Mouse (Mus musculus) kidney, postnatal 25 days (tissue): Measurements from ENCODE around the gene Lhx2.

Experiments used
- DNase-seq, 2 experiments: peaks; one replicate each; pipeline ENCODE4 v3.0.0; 2021; ENCODE audit warnings: mixed read lengths in 2 of 2

Gene Lhx2

DNA sequence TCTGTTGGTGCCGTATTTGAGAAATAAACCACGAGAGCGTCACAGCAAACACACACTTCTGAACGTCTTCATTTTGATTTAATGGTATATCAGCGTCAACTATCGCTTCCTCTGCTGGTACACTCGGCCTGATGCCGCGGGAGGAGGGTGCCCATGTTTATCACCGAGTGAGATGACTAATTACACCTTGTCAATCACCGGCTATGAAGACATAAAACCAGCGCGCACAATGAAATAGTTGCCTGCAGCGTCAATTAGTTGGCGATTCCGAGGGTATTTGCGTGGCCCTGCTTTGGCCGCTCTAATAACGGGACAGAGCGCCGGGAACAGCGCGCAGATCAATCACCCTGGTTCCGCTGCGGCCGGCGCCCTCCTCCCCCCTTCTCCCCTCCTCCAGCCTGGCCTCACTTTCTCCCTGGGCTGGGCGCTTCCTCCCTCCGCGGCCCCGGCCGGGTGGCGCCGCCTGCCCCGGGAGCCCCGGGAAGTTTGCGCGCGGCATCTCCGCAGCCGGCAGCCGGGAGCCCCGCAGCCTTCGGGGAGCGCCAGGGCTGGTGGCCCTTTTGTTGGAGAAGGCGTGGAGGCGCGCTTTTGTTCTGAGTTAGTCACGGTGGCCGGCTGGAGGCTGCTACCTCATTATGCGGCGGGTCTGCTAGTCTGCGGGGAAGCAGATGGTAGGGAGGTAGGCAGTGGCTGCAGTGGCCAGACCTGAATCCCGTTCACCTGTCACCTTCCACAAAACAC, 8.9 kb downstream of the Lhx2 start:
- DNase-seq, result no peak

DNA sequence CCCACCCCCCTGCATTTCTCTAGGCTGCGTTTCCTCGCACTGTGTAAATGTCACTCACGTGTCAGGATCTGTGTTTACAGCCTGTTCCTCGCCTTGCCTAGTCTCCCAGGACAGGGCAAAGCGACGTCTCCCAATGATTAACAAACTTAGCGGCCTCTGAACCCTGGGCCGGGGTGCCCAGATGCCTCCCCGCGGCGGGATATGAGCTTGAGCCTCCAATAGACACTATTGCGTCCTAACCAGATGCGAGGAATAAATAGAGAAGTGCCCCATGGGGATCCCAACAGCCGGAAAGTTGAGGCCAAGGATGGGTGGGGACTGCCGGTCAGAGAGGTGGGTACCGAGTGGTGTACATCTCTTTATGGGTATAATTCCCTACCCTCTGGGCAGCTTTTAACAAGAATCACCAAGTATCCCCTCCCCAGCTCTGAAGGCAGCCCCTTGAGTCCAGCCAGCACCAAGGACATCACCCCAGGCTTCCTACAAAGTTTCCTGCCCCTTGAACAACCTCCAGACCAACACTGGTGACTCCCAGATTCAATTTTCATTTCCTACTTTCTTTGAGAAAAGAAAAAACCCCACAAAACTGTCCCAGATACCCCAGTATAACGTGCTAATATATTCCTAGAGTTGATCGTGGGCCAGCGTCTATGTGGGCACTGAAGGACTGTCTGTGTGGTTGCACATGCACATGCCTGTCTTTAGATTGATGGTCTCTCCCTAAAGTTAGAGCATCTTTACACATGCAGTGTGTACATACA, 9.8 kb downstream of the Lhx2 start:
- peak; percentile 55 to 77 for DNase-seq

DNA sequence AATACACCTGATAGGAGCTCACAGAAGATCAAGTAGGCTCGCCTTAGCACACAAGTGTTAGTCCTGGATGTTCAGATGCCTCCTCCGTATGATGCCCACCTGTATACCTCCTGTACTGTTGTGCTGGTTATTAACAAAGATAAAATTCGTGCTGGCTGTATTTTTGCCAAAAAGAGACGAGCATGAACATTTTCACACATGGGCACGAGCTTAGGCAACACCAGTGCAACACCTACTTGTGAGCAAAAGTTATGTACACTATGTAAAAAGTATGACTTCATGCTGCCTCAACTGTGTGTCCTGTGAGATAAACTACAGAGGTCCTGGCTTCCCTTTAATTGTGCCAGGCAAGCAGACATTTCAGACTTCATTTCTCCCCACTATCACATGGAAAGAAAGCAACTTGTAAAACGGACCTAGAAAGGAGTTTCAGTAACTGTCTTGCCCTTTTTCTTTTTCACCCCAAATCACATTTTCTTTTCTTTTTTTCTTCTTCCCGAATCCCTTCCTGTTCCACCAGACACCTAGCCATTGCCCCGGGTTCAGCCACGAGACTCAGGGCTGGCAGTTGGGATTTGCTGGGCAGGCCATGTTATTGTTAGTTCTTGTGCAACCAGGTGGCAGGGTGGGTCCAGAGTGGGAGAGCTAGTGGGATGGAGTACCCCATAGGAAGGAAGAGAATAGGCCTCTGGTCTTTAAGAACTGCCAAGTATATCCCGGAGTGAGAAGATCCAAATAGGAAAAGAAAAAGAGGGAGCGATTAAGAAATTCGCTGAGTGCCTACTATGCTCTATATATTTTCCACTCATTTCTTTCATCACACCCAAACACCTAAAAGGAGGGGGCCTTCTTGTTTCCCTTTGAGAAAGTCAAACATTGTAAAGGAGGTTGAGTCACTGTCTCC, 10.6 kb downstream of the Lhx2 start:
- no peak for DNase-seq

DNA sequence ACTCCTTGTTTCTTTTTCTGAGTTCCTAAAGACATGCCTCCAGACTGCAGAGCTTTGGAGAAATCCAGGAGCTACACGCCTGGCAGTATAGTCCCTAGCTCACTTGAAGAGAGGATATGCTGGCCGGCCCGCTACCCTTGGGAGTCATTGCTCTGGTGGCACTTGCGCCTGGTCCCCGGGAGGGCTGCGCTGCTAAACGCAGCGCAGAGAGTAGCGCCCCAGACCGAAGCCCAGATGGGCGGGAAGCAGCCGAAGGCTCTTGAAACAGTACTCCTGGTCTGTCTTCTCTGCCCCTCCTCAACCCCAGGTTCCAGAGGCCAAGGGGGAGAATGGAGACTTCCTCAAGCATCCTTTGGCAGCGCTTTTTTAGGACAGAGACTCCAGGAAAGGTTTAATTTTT, 11.3 kb downstream of the Lhx2 start:
- no peak for DNase-seq

DNA sequence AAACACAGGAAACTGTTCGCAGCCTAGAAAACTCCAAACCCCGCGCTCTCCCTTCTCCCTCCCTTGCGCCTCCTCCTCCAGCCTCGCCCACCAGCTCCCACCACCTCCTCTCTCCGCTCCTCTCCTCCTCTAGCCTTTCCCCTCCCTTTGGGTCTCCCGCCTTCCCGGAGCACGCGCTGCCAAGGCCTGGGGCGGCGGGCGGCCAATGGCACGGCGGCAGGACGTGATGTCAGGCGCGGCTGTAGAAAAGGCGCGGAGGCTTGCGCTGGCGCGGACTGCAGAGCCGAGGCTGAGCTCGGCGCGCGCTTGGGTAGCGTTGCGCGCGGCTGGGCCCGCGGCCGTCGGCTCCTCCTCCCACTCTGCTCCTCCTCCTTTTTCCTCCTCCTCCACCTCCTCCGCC, 11.7 kb downstream of the Lhx2 start:
- peak; percentile 78 to 88 for DNase-seq

DNA sequence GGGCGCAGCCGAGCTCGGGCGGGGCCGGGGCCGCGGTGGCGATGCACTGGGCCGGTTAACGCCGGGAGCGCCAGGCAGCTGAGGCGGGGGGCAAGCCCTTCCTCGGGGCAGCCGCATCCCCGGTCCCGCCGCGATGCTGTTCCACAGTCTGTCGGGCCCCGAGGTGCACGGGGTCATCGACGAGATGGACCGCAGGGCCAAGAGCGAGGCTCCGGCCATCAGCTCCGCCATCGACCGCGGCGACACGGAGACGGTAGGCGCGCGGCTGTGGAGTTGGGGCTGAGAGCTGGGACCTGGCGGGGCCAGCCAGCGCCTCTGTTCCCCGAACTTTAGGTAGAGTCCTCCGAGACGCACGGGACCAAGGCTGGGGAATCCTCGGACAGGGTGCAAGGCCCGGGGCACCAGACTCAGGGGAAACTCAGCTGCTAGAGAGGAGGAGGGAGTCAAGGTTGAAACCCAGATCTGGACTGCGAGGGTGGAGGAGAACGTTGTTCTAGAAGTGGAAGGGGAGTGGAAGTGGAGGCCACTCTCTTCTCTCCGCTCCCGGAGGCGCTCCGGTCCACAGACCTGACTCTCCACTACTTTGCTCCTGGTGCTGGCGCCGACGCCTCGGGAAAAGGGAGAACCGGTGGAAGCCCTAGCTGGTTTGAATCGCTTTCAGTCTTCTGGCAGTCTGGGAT, 12.7 kb downstream of the Lhx2 start:
- DNase-seq, result no peak

DNA sequence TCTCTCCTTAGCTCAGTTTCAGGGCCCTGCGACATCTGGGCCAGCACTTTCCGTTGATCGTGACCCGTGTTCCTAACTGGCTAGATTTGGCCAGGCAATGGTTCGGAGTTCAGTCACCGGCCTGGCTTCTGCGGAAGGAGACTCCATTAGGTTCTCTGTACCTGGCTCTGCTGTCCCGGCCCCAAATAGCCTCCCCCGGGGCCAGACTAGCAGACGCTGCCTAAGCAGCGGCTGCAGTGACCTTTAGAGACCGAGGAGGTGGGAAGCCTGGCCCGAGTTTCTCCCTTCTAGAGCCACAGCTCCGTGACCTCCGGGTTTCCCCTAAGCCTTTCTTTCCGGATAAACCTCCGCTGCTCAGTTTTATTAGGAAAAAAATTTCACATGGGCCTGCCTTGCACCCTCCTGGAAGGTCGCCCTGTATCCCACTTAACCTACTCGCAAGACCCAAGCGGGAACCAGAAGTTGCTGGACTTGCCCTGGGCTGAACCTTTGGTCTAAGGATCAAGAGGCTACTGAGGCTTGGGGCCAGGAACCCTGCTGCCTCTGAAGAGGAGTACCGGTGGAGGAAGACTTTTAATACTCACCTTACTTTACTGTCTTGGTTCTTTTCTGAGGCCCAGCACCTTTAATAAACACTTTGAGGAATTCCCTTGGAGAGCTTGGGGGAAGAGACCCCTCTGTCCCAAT, 13.4 kb downstream of the Lhx2 start:
- peak in 1 of 2 experiments; percentile 68 for DNase-seq

DNA sequence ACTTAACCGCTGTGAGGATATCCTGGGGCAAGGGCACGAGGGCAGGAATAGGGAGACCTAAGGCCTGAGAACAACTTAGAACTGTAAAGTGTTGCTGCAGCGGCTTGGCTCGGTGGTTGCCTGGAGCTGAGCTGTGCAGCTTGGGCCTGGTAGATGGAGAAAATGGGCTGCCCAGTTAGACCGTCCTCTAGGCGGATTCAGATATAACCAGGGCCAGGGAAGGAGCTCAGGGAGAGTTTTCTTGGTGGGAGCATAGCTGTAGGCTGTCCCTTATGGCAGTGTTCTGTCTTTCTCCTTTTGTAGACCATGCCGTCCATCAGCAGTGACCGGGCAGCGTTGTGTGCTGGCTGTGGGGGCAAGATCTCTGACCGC, 13.9 kb downstream of the Lhx2 start:
- DNase-seq, result no peak

DNA sequence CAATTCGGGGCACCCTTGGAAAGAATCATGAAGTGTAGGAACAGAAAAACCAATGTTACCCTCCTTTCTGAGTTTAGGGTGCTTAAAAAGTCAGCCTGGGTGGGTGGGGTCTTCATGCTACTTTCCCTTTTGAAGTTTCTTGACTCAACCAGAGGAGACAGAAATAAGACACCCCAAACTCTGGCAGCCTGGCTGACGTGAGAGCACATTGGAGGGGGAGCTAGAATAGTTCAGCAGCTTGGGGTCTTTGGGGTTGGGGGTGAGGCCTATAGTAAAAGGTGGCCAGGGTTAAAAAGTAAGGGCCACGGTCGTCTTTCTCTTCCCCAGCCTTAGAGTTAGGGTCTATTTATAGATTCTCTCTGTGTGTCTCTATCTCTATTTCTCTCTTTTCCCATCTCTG, 14.6 kb downstream of the Lhx2 start:
- DNase-seq, result no peak

DNA sequence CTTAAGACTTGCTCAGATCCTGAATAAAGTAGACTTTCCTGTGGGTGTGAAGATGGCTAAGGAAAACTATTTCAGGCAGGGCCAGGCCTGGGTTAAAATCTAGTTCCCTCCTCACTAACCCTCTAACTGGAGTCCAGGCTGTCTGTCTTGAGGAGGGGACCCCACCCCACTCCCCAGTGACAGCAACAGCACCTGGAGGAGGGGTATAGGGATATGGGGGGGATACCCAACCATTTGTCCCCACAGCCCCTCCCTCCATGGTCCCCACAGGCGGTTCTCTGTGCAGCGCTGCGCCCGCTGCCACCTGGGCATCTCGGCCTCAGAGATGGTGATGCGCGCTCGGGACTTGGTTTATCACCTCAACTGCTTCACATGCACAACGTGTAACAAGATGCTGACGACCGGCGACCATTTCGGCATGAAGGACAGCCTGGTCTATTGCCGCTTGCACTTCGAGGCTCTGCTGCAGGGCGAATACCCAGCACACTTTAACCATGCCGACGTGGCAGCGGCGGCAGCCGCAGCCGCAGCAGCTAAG, 15.2 kb downstream of the Lhx2 start:
- DNase-seq, result no peak

DNA sequence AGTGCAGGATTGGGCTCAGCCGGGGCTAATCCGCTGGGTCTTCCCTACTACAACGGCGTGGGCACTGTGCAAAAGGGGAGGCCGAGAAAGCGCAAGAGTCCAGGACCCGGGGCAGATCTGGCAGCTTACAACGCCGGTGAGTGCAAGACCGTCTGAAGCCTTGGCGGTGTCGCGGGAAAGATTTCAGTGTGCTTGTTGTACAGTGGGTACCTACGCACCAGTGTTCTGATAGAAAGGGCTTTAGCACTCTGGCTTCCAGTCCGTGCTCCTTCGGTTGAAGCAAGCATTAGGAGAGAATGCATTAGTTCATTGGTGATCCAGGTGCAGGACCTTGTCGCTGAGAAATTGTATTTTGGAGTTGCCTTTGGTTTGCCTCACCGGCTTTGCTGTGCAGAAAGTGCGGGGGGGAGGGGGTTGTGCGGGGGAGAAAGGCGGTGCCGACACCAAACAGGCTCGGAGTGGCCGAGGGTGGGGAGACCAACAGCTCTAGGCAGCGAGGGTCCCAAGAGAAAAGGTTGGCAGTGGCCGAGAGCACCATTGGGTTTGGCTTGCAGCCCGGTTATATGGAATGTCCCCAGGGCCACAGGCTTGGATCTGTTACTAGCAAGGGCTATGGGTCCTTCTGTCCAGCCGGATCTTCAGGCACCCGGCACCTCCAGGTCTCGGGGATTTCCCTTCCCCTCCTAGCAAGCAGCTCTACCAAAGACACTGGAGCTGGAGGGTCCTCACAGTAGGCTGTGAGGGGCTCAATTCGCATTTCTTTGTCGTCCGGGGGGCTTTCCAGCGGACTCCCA, 15.8 kb downstream of the Lhx2 start:
- DNase-seq, result no peak

DNA sequence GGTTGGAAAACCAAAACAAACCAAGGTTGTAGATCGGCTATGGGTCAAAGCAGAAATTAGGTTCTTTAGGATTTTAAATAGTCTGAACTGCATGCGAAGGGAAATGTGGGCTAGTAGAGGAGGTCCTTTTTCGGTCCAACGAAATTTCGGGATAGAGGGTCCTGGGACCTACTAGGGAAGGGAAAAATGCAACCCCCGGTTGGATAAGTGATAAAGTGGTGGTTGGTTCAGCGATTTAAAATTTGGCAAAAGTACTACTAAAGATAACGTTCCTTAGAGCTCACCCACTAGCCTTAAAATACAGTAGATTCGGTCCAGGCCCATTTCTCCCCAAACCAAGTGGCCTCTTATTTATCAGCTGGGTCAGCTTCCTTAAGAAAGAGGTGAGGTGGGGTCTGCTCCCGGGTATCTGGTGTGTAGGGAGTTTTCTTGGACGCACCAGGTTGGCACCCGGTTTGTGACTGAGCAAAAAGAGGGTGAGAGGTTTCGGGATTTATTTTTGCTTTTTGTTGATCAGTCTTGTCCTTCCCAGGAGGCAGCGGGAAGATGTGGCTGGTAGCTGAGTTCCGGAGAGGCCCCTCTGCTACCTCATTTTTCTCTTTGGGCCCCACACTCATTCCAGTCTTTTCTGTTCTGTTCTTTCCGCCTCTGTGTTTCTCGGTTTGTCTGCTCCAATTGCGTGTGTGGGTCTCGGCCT, 16.8 kb downstream of the Lhx2 start:
- no peak for DNase-seq

DNA sequence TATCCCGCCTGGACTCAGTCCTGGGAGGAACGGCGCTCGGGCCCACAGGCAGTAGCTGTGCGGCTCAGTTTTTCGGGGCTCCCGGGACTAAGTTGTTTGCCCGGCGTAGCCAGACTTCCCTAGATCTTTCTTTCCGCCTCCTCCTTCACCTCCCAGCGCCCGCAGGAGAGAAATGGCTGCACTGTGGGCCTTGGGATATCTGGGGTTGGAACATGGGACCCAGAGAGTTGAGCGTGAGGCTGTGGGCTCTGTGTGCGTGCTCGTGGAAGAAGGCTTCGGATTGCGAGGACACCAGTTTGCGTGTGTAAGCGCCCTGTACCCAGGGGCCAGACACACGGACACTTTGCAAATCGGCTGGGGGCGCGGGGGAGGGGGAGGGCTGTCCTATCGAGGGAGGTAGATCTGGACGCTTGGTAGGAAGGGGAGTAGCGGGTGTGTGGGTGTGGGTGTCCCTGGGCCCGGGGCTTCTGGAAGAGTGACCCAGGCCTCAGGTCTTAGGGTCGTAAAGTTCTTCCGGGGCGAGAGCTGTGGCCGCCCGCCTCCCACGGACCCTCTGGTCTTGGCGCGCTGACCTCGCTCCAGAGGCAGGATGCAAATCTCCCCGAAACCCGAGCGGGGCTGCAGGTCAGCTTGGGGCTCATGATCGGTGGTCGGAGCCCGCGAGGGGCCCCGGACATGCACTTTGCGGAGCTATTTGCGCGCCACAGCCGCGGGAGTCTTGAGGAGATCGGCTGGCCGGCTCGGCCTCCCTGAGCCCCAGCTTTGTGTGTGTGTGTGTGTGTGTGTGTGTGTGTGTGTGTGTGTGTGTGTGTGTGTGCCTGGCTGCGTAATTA, 17.6 kb downstream of the Lhx2 start:
- no peak for DNase-seq

DNA sequence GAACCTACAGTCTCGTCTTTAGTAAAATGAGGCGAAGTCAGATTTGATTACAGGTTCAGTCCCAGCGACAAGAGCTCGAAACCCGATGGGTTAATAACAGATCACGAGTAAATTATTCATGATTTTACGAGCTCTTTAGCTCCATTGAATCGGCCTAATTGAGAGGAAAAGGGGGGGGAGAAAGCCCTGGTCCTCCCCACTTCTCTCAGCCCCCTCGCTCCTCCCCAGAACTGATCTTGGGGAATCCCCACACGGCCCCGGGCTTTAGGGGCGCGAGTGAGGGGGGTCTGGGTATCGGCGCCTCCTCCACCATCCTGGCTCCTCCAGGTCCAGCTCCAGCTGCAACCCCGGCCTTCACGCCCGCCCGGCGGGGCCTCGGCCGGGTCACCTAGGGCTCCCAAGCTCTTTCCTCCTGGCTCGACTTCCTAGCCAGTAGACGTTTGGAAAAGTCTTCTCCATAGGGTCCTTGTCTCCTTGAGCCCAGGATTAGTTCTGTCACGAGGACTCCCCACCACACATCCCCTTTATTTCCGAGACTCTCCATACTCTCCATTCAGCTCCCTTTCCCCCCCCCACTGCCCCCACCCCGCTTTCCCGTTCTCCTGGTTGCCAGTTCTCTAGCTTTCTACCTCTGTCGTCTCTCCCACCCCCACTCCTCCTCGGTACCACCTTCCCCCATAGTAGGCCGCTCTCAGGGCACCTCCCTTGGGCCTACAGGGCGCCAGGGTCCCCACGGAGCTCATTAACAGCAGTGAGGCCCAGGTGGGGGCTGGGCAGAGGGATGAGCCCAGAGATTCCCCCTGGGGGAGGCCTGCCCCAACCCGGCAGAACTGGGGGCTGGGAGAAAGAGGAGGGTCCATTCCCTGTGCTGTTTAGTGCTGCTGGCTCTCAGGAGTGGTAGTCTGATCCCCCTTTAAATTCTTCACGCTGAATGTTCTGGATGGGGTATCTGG, 18.5 kb downstream of the Lhx2 start:
- no peak for DNase-seq

DNA sequence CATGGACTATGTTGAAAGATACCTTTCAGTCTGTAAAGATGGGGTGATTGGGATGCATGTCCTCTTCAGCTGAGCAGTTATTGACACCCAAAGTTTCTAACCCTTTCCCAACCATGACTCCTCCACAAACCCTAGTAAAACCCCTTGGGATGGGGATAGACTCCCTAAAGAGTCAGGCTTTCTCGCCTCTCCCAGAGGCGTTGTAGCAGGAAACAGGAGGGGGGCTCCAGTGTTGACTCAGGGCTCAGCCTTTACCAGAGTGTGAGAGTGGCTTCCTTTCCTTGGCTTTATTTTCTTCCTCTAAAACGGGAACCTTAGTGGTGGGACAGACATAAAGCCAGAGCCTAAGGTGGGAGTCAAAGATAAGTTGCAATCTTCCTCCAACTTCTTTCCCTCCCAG, 19.5 kb downstream of the Lhx2 start:
- DNase-seq, result no peak

DNA sequence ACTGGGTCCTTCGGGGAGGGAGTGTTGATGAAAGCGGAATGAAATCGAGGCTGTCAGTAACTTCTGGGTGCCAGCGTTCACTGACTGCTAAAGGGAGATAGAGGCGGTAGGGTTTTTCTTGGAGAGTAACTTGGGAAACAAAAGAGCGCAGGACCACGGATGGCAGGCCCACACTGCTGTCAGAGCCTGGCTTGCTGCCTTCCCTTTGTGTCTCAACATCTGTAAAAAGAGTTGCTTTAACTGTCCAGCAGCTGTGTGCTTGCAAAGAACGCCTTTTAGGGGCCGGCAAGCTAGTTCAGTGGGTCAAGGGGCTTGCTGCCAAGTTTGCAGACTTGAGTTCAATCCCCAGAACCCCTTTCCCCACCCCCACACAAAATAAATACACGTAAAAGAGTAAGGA, 20.1 kb downstream of the Lhx2 start:
- no peak for DNase-seq

DNA sequence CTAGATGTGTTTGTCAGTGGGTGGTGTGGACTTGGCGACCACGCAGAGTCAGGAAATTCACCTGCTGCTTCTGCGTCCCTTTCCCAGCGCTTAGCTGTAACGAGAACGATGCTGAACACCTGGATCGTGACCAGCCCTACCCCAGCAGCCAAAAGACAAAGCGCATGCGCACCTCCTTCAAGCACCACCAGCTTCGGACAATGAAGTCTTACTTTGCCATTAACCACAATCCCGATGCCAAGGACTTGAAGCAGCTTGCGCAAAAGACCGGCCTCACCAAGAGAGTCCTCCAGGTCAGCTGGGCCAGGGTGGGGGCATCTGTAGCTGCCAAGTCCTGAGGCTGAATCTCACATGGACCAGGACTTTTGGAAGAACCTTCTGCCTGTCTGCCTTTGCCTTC, 20.7 kb downstream of the Lhx2 start:
- DNase-seq, result peak in 1 of 2 experiments; percentile 31

DNA sequence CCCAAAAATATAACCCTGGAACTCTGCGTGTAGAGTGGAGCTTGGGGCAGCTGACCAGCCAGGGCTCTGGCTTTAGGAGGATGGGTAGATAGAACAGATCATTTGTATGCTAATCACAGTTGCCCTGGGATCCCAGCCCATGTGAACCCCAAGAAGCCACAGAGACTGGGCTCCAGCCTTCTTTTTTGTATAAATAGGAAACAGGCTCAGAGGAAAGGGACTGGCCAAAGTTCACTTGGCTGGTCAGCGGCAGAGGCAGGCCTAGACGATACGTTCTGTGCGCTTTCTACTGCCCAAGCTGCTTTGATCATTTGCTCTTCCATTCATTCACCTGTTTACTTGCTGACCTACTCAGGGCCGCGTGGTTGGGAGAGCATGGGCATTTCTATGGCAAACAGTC, 27.1 kb downstream of the Lhx2 start:
- peak in 1 of 2 experiments; percentile 42 for DNase-seq
